Mouse (Mus musculus): ENCODE measurements around the gene 9130019O22Rik.

DNA sequence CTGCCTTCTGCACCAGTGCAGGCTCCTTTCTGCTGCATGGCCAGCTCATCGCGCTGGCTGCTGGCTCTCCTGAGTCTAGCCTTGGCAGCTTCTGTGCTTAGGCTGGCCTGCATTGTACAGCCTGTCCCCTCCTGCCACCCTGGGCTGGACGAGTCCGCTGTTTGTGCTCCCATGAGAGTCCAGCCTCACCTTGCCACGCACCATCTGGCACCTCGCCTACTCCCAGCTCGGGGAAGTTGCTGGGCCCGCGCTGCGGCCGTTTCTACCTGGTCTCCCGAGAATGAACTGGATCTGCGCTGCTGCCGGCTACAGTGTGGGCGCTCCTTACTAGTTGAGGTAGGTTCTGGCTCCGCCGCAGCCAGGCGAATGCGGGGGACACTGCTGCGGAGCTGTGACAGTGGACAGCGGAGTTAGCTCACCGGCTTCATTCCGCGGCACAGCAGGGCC is 23.5 kb downstream of the 9130019O22Rik start:
- no peak for TF ChIP-seq GATA2 (IDR thresholded peaks at IDR 0.05; ENCODE audit: borderline replicate concordance, low read depth, low read length)
- no peak for TF ChIP-seq CTCF (IDR thresholded peaks at IDR 0.05; ENCODE audit: low read depth, low read length)
- no peak for TF ChIP-seq GATA1 (IDR thresholded peaks at IDR 0.05; ENCODE audit: borderline replicate concordance, low read length)
- no peak for TF ChIP-seq POLR2AphosphoS5 (IDR thresholded peaks at IDR 0.05; ENCODE audit: insufficient replicate concordance, low read depth, low read length)
- TF ChIP-seq TAL1 (conservative IDR thresholded peaks at IDR 0.05; ENCODE audit: low read depth, low read length): no peak

Data from G1E (cell line).